Mouse (Mus musculus) forebrain, embryonic 15.5 days (tissue): ENCODE measurements at regions not wholly inside any gene's neighbourhood (a gene's known extent, or its start where the extent isn't known, plus 50 kb on each side); places are given as distances from the start of the nearest gene placed in this dataset.
A peak's percentile ranks its signal among the peaks of the same experiment; 100 is the strongest.

ENCODE experiments used
- ATAC-seq: fragments of 200-750 bp; cut with Nextera tagmentation; replicated peaks from 2 replicates; pipeline ENCODE4 v1.8.0; 2017; ENCODE audit warnings: mild to moderate bottlenecking, moderate TSS enrichment, moderate library complexity
- H3K27ac ChIP-seq: fragments of 300-500 bp; sonication (generic); replicated peaks from 2 replicates; pipeline ENCODE4 v1.5.1; 2015; ENCODE audit warnings: mild to moderate bottlenecking, inconsistent platforms
- H3K27me3 ChIP-seq: fragments of 300-500 bp; sonication (generic); 2 replicates; pipeline ENCODE4 v1.6.1; 2015; ENCODE audit warnings: inconsistent platforms
- H3K36me3 ChIP-seq: fragments of 300-500 bp; sonication (generic); 2 replicates; pipeline ENCODE4 v1.6.1; 2015; ENCODE audit warnings: mild to moderate bottlenecking, inconsistent platforms
- H3K4me1 ChIP-seq: fragments of 300-500 bp; sonication (generic); 2 replicates; pipeline ENCODE4 v1.6.1; 2015; ENCODE audit warnings: inconsistent platforms
- H3K4me2 ChIP-seq: fragments of 300-500 bp; sonication (generic); replicated peaks from 2 replicates; pipeline ENCODE4 v1.6.1; 2015; ENCODE audit warnings: mild to moderate bottlenecking, inconsistent platforms
- H3K4me3 ChIP-seq: fragments of 300-500 bp; sonication (generic); 2 replicates; pipeline ENCODE4 v1.5.1; 2015; ENCODE audit warnings: mild to moderate bottlenecking, inconsistent platforms
- H3K9ac ChIP-seq: fragments of 300-500 bp; sonication (generic); replicated peaks from 2 replicates; pipeline ENCODE4 v1.6.1; 2015; ENCODE audit warnings: mild to moderate bottlenecking, inconsistent platforms
- H3K9me3 ChIP-seq: fragments of 300-500 bp; sonication (generic); 2 replicates; pipeline ENCODE4 v1.6.1; 2016; ENCODE audit warnings: inconsistent platforms
- WGBS: fragments of 180-500 bp; shearing (Covaris S2); methylation state at CpG from one replicate; pipeline ENCODE4 v1.1.7; 2015; ENCODE audit warnings: mixed read lengths; 5-methylcytosine and 5-hydroxymethylcytosine counted together

DNA sequence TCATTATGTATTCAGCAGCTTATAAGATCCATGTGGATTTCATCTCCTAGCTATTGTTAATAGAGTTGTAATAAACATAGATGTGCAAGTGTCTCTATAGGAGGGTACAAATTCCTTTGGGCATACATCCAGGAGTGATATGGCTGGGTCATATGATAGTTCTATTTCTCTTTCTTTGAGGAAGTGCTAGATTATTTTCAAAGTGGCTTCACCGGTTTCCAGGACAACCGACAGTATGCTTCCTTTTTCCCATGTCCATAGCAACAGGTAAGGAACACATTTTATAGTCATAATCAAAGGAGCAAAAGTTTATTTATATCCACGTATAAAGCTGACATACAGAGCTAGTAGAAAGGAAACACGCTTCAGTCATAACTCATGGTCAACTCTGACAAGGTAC lies 710.2 kb upstream of the Tenm4 start:
- Histone ChIP-seq H3K4me2 (no peak overlapping the region), H3K9me3 (no peaks in the 10 kb centered on the region), H3K36me3 (no peaks in the 10 kb centered on the region), H3K4me3 (no peak overlapping the region), H3K27me3 (no peaks in the 10 kb centered on the region), H3K9ac (no peak overlapping the region), H3K4me1 (no peaks in the 10 kb centered on the region), H3K27ac (no peak overlapping the region)
- ATAC-seq, result no peak
- WGBS, result 92% methylated on average over 4 of the region's 4 CpGs

DNA sequence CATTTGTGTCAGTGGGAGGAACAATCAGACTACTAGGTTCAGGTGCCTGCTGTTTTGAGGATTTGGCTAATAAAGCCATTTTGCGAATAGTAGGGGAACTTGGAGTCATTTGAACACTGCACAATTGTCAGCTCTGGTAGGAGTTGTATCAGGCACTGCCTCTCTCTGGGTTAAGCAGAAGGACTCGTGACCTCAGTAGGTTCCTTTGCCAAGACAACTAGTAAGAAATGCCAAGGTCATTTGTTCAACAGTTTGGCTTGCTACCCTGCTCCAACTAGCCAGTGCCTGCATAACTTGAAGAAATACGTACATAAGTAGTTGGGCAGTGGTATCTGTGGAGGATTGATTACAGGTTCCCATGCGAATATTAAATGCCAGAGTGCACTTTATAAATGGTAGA lies 705.5 kb upstream of the Tenm4 start:
- H3K4me1 ChIP-seq, result no peaks in the 10 kb centered on the region
- ATAC-seq, result no peak
- no peaks in the 10 kb centered on the region for H3K27me3 ChIP-seq
- no peaks in the 10 kb centered on the region for H3K36me3 ChIP-seq
- no peak overlapping the region for H3K27ac ChIP-seq
- no peak overlapping the region for H3K4me3 ChIP-seq
- H3K9me3 ChIP-seq, result no peaks in the 10 kb centered on the region
- H3K4me2 ChIP-seq, result no peak overlapping the region
- H3K9ac ChIP-seq, result no peak overlapping the region
- WGBS, result 89% methylated on average over 4 of the region's 4 CpGs

DNA sequence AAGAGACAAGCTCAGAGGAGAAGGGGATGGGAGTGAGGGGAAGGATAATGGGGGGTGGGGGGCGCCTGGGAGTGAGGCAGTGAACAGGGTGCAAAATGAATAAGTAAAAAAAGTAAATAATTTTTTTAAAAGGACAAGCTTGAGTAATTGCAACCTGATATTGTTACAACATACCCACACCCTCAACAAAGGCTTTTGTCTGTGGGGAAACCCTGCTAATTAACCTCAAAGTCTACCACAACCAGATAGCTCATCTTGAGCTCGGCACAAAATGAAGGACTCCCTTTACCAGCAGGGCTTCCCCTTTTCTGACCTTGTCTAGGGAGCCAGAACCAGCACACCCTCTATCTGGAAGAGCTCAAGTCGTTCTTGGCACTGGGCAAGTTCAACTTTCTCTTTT lies 704.0 kb upstream of the Tenm4 start:
- no peak overlapping the region for H3K9ac ChIP-seq
- H3K4me1 ChIP-seq, result no peaks in the 10 kb centered on the region
- no peak overlapping the region for H3K4me3 ChIP-seq
- H3K27me3 ChIP-seq, result no peaks in the 10 kb centered on the region
- H3K27ac ChIP-seq, result no peak overlapping the region
- ATAC-seq, result no peak
- H3K36me3 ChIP-seq, result no peaks in the 10 kb centered on the region
- WGBS, result 19% methylated on average over 3 of the region's 3 CpGs
- H3K9me3 ChIP-seq, result no peaks in the 10 kb centered on the region
- no peak overlapping the region for H3K4me2 ChIP-seq

DNA sequence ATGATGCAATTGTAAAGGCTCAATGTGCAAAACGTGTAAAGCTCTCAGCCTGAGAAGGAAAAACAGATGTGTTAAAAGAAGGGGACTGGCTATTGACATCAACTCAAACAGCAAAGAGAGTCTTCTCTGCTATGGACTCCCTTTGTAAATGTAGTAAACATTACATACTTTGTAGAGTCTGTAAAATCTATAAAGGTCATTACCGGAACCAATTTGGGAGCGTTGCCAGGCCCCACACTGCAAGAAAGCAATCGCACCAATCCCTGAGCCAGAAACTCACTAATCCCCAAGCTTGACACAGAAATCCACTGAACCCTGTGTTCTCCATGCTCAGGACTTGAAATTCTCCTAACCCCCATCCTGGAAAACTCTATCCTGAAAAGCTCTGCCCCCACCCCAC lies 697.2 kb upstream of the Tenm4 start:
- no peak for ATAC-seq

DNA sequence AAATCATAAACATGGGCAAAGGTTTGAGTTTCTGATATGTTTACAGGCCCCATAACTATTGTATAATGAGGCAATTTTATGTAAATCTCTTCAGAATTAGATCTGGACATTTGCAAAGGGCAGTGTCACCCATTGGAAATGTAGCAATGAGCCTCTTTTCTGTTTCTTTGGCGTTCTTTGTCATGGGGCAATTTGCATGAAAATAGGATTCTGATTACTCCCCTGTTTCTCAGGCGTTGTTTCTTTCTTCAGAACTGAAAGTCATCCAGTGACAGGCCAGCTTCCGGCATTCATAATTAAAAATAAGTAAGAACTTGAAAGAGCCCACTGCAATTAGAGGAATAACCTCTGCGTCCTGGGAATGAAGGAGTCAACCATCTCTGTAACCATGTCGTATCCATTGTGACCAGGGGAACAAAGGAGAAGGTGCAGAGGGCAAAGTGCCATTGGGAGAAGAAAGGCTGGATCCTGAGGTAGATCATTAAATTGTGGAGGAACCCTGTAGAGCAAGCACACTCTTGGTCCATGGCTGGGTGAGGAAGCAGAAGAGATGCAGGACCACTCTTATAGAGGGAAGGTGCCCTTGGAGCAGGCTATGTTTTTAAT lies 690.8 kb upstream of the Tenm4 start:
- 2% methylated on average over 5 of the region's 5 CpGs for WGBS
- Histone ChIP-seq H3K4me2 (no peak overlapping the region), H3K9ac (no peak overlapping the region), H3K9me3 (no peaks in the 10 kb centered on the region), H3K4me3 (no peak overlapping the region), H3K27ac (no peak overlapping the region), H3K36me3 (no peaks in the 10 kb centered on the region), H3K4me1 (peaks cover 6% of the 10 kb centered on the region; the same call in 1 of the 2 replicates), H3K27me3 (no peaks in the 10 kb centered on the region)
- ATAC-seq, result no peak

More for the DNA sequence above, 697.2 kb upstream of the Tenm4 start:
- no peak overlapping the region for H3K9ac ChIP-seq
- no peaks in the 10 kb centered on the region for H3K36me3 ChIP-seq
- H3K4me3 ChIP-seq, result no peak overlapping the region
- H3K27me3 ChIP-seq, result no peaks in the 10 kb centered on the region
- H3K9me3 ChIP-seq, result no peaks in the 10 kb centered on the region
- no peak overlapping the region for H3K4me2 ChIP-seq
- no peak overlapping the region for H3K27ac ChIP-seq
- WGBS, result 63% methylated on average over 4 of the region's 4 CpGs
- no peaks in the 10 kb centered on the region for H3K4me1 ChIP-seq

DNA sequence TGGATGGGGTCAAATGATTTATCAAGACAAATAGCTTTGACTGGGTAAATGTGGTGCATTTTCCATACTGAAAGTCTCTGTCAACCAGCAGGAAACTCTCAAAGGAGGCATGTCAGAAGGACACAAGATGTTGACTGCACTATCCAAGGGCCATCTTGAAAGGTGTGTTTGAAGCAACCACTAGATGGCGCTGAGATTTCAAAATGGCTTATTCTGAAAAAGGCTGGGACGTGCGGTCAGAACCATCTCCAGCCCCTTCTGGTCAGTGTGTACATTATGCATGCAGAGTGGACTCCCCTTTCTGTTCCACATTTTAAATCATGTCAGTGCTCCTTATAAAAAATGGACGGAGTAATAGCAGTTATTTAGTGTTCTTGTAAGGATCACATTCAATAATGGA lies 681.4 kb upstream of the Tenm4 start:
- H3K27me3 ChIP-seq, result no peaks in the 10 kb centered on the region
- H3K27ac ChIP-seq, result no peak overlapping the region
- H3K9me3 ChIP-seq, result no peaks in the 10 kb centered on the region
- H3K4me2 ChIP-seq, result no peak overlapping the region
- no peak overlapping the region for H3K9ac ChIP-seq
- ATAC-seq, result peak; percentile 67
- H3K4me3 ChIP-seq, result no peak overlapping the region
- no peaks in the 10 kb centered on the region for H3K36me3 ChIP-seq
- H3K4me1 ChIP-seq, result no peaks in the 10 kb centered on the region
- WGBS, result 5% methylated on average over 4 of the region's 4 CpGs

DNA sequence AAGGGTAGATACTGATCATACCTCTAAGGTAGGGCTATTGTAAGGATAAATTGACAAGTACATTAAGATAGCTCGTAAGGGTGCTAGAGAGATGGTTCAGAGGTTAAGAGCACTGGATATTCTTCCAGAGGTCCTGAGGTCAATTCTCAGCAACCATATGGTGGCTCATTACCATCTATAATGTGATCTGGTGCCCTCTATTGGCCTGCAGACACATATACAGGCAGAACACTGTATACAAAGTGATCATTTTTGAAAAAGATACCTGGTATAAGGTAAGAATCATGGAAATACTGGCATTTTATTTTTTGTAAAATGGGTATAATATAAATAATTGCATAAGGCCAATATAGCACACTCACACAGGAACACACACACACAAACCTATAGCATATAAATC lies 676.3 kb upstream of the Tenm4 start:
- H3K27ac ChIP-seq, result no peak overlapping the region
- no peak overlapping the region for H3K4me2 ChIP-seq
- no peak overlapping the region for H3K4me3 ChIP-seq
- H3K9ac ChIP-seq, result no peak overlapping the region
- no peaks in the 10 kb centered on the region for H3K27me3 ChIP-seq
- no peaks in the 10 kb centered on the region for H3K4me1 ChIP-seq
- no peaks in the 10 kb centered on the region for H3K9me3 ChIP-seq
- WGBS, result 73% methylated on average over 1 of the region's 1 CpGs
- no peaks in the 10 kb centered on the region for H3K36me3 ChIP-seq
- ATAC-seq, result no peak

DNA sequence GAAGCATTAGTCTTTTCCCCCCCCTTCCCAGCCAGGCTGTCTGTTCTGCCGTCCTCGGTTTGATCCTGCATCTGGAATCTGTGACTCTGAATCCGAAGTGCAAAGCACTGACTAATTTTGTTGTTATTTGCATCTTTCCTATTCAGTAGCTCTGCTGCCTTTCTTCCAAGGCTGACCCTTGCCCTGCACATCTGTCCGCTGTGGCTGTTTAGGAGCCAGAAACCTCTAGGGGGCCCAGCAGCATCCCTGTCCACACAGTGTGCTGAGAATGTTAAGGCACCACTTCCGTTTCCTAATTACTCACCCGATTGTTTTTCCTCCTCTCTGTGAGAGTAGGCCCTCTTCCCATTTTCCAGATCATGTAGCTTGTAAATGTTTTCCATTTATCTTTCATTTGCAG lies 668.1 kb upstream of the Tenm4 start:
- Histone ChIP-seq H3K4me3 (no peak overlapping the region), H3K4me2 (no peak overlapping the region), H3K9me3 (no peaks in the 10 kb centered on the region), H3K36me3 (no peaks in the 10 kb centered on the region), H3K27me3 (no peaks in the 10 kb centered on the region), H3K9ac (no peak overlapping the region), H3K4me1 (peaks cover 4% of the 10 kb centered on the region; the same call in 1 of the 2 replicates), H3K27ac (no peak overlapping the region)
- 11% methylated on average over 6 of the region's 6 CpGs for WGBS
- no peak for ATAC-seq

DNA sequence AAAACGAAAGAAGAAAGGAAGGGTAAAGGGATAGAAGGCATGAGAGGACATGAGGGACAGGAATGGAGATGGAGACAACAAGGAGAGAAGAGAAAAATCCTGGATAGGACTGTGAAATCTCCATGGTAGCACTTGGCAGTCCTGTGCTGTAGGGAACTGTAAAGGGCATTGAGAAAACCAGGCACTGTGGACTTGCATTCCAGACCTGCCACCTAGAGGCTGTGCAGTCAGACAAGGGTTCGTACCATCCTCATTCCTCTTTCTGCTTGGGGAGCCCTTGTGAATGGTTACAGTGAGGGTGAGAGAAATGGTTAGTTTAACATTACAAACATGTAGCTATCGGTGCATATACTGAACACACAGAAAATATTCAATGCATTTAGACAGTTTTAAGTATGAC lies 623.8 kb upstream of the Tenm4 start:
- no peaks in the 10 kb centered on the region for H3K36me3 ChIP-seq
- 0 out of 2 replicates have a peak, but pooled peaks have one; percentile 41 for ATAC-seq
- no peaks in the 10 kb centered on the region for H3K4me1 ChIP-seq
- no peaks in the 10 kb centered on the region for H3K27me3 ChIP-seq
- no peak overlapping the region for H3K9ac ChIP-seq
- no peak overlapping the region for H3K4me2 ChIP-seq
- no peaks in the 10 kb centered on the region for H3K9me3 ChIP-seq
- H3K27ac ChIP-seq, result no peak overlapping the region
- 36% methylated on average over 3 of the region's 3 CpGs for WGBS
- H3K4me3 ChIP-seq, result no peak overlapping the region

DNA sequence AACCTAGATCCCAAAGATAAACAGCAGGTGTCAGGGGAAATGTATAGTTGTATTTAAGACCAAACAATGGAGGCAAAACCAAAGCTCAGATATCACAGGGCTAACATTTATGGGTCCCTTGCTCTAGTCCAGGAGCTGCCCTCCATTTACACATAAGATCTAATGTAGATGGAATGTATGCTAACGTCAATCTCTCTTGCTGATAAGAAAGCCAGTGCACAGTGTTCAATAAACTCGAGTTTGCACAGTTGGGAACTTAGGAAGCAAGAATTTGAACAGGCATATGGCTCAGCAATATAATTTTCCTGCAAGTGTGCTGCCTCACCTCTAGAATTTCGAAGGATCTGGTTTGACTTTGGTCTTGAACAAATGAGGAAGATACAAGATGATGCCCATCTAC lies 620.9 kb upstream of the Tenm4 start:
- no peaks in the 10 kb centered on the region for H3K27me3 ChIP-seq
- H3K9ac ChIP-seq, result no peak overlapping the region
- H3K4me1 ChIP-seq, result no peaks in the 10 kb centered on the region
- no peak overlapping the region for H3K4me3 ChIP-seq
- no peaks in the 10 kb centered on the region for H3K36me3 ChIP-seq
- no peak overlapping the region for H3K4me2 ChIP-seq
- no peaks in the 10 kb centered on the region for H3K9me3 ChIP-seq
- WGBS, result 75% methylated on average over 3 of the region's 3 CpGs
- H3K27ac ChIP-seq, result no peak overlapping the region
- ATAC-seq, result no peak

DNA sequence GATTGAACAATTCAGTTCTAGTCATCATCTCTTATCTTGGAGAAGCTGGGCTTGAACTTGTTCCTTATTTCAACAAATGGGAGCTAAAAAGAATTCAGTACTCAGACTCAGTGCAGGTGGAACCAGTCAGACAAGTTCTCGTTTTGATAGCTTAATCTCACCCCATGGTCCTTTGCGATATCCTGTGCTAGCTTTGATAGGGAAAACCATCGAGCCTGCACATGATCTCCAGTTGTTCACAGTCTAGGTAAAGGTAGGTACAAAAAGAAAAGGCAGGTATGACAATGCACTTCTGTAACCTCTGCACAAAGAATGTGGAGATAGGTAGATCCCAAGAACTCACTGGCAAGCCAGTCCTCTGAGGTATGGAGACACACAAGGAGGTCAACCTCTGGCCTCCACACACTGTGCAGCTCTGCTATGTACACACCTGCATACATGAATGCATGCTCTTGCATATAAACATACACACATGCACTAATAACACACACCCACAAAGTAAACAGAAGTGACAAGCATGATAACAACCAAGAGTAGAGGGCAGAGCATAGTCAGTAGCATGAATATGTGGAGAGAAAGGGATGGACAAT lies 619.2 kb upstream of the Tenm4 start:
- no peaks in the 10 kb centered on the region for H3K9me3 ChIP-seq
- H3K36me3 ChIP-seq, result no peaks in the 10 kb centered on the region
- H3K27me3 ChIP-seq, result no peaks in the 10 kb centered on the region
- WGBS, result 91% methylated on average over 3 of the region's 3 CpGs
- H3K4me2 ChIP-seq, result no peak overlapping the region
- no peak overlapping the region for H3K27ac ChIP-seq
- no peak overlapping the region for H3K4me3 ChIP-seq
- no peak overlapping the region for H3K9ac ChIP-seq
- no peak for ATAC-seq
- H3K4me1 ChIP-seq, result no peaks in the 10 kb centered on the region

DNA sequence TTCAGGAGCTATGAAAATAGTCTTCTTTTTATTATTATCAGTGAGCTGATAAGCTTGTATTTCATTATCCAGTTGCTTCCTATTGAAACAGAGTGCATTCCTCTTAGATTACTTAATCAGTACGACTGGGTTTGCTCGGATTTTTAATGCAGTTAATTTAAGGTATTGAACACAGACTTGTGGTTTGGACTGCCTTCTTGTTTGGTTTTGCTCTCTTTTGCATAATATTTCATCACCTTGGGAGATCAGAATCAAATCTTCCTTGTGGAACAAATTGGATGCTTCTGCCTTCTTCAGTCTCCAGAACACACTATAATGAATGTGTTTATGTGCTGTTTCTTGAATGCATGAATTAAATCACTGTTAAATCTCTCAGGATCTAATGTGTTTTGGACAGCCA lies 612.5 kb upstream of the Tenm4 start:
- H3K4me2 ChIP-seq, result no peak overlapping the region
- H3K27me3 ChIP-seq, result no peaks in the 10 kb centered on the region
- H3K4me3 ChIP-seq, result no peak overlapping the region
- H3K36me3 ChIP-seq, result no peaks in the 10 kb centered on the region
- no peaks in the 10 kb centered on the region; the same call in 1 of the 2 replicates for H3K4me1 ChIP-seq
- WGBS, result 63% methylated on average over 2 of the region's 2 CpGs
- no peak for ATAC-seq
- H3K27ac ChIP-seq, result no peak overlapping the region
- H3K9me3 ChIP-seq, result no peaks in the 10 kb centered on the region
- no peak overlapping the region for H3K9ac ChIP-seq

DNA sequence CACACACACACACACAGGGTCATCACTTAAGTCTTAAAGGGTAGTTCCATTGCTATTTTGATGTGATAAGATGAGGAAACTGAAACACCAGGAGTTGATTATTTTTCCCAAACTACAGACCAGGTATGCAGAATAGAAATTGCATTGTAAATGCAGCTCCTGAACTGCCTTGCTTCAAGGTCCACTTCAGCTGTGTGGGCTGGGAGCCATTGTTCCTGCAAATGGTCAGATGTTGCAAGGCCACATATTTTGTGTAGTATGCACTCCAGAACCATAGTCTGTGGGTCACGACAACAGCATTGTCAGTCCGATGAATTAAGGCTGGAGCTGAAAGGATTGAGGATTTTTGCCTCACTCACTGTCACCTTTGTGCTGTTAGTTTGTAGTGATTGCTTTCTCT lies 592.4 kb upstream of the Tenm4 start:
- H3K4me2 ChIP-seq, result no peak overlapping the region
- no peak overlapping the region for H3K27ac ChIP-seq
- H3K4me3 ChIP-seq, result no peak overlapping the region
- H3K9ac ChIP-seq, result no peak overlapping the region
- H3K36me3 ChIP-seq, result no peaks in the 10 kb centered on the region
- WGBS, result 81% methylated on average over 2 of the region's 2 CpGs
- no peaks in the 10 kb centered on the region for H3K9me3 ChIP-seq
- ATAC-seq, result no peak
- no peaks in the 10 kb centered on the region for H3K27me3 ChIP-seq
- H3K4me1 ChIP-seq, result no peaks in the 10 kb centered on the region
